Mouse (Mus musculus) kidney, adult 2 months (tissue): ENCODE data around the gene Mylip. TPM values are rescaled to one million over a fixed set of nuclear protein-coding genes. Genes with fewer than 3 reads are reported as not detected.

Experiments
- DNase-seq: peaks from one replicate; pipeline ENCODE4 v3.0.0; 2021
- H3K27ac ChIP-seq: fragments of 200-500 bp; 2 replicates; pipeline ENCODE4 v1.5.1; 2012; ENCODE audit warnings: low read depth, low read length, control low read depth, inconsistent platforms; ENCODE audit not compliant: insufficient read depth
- H3K27me3 ChIP-seq: fragments of 200-500 bp; replicated peaks from 2 replicates; pipeline ENCODE4 v1.6.1; 2012; ENCODE audit warnings: mild to moderate bottlenecking, moderate library complexity, low read length, inconsistent platforms; ENCODE audit not compliant: control insufficient read depth, insufficient read depth
- H3K36me3 ChIP-seq: fragments of 200-500 bp; 2 replicates; pipeline ENCODE4 v1.6.1; 2012; ENCODE audit warnings: mild to moderate bottlenecking, moderate library complexity, low read length, inconsistent platforms; ENCODE audit not compliant: control insufficient read depth, insufficient read depth
- H3K4me1 ChIP-seq: fragments of 200-500 bp; 2 replicates; pipeline ENCODE4 v1.6.1; 2011; ENCODE audit warnings: low read length; ENCODE audit not compliant: control insufficient read depth, insufficient read depth
- H3K4me3 ChIP-seq: fragments of 200-500 bp; 2 replicates; pipeline ENCODE4 v1.5.1; 2011; ENCODE audit warnings: mild to moderate bottlenecking, low read depth, low read length, control low read depth; ENCODE audit not compliant: insufficient read depth
- CTCF ChIP-seq: fragments of 200-500 bp; conservative IDR thresholded peaks from 2 replicates; pipeline ENCODE4 v1.5.1; 2011; ENCODE audit warnings: low read depth, mild to moderate bottlenecking, control low read depth, low read length, moderate library complexity, mixed read lengths; ENCODE audit not compliant: insufficient read depth, insufficient read length
- POLR2A ChIP-seq: fragments of 200-500 bp; IDR thresholded peaks from one replicate; pipeline ENCODE4 v1.6.1; 2011; ENCODE audit warnings: low read depth, low read length, control low read depth
- WGBS: fragments of 180-500 bp; shearing (Covaris S2); methylation state at CpG from one replicate; pipeline ENCODE4 v1.1.7; 2018; 5-methylcytosine and 5-hydroxymethylcytosine counted together
- polyA plus RNA-seq: library from polyadenylated mRNA; depleted of rRNA; stranded (reverse); fragments of >200 nt; gene quantifications from 2 replicates; pipeline ENCODE4 v1.2.3, GENCODE M21; 2012

Gene Mylip
- polyA plus RNA-seq, 1 experiment: 29.4 TPM

DNA sequence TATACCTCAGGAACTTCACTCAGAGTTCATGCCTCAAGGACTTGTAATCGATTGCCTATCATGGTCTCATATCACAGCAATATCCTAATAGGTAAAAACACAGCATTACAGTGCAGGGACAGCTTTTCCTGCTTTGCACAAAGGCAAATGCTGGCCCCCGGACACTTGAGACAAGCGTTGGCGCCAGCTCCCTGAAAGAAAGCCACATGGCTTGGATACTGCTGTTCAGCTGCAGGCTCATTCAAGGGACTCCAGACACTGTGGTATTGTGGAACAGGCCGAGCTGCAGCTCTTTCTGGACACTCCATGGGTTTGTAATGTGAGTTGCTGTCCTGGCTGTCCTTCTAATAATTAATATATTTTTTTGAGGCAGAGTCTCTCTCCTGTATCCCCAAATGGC, 34.4 kb downstream of the Mylip start:
- no peak for DNase-seq
- Histone ChIP-seq H3K4me1 (peaks cover 5% of the 10 kb centered on the region; the same call in 1 of the 2 replicates), H3K27me3 (no peaks in the 10 kb centered on the region), H3K4me3 (no peak overlapping the region), H3K36me3 (no peaks in the 10 kb centered on the region), H3K27ac (no peak overlapping the region)
- WGBS: 95% methylated on average over 5 of the region's 5 CpGs
- TF ChIP-seq CTCF (no peak), POLR2A (no peak)

DNA sequence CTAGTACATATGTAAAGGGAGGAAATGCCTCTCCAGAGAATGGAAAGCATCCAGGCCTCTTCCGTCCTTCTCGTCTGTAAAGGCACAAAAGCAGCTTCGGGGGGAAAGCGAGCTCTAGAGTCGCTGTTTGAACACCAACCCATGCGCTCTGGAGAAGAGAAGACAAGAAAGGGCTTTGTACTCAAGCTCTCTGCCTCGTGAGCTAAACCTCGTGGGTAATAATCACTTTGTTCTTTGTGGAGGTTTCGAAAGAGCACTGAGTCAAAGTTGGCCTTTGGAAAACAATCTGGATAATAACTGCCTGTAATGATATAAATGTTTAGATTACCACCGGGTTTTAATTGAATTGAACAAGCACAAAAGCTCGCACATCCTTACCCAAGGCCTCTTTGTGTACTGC, 39.7 kb downstream of the Mylip start:
- H3K4me1 ChIP-seq: peaks cover 2% of the 10 kb centered on the region; the same call in 1 of the 2 replicates
- DNase-seq: no peak
- no peaks in the 10 kb centered on the region for H3K36me3 ChIP-seq
- WGBS: 66% methylated on average over 11 of the region's 11 CpGs
- no peak for TF ChIP-seq POLR2A
- TF ChIP-seq CTCF: no peak
- no peaks in the 10 kb centered on the region for H3K27me3 ChIP-seq
- no peak overlapping the region for H3K27ac ChIP-seq
- H3K4me3 ChIP-seq: no peak overlapping the region

DNA sequence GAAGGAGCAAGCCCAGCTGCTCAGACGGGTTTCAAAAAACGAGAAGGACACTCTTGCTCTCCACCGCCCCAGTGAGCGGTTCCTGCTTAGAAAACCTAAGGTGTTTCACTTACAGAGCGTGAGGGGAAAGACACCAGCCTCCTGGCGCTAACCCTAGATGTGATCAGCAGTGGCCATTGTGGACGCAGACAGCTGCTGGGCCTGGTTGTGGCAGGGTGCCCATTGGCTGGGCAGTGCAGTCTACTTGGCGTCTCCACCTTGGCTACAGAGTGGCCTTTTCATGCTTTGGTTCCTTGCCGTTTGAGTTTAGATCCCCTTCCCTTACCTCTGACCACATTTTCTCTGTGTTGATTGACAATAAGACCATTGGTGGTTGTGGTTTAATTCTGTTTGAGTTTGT, 47.6 kb downstream of the Mylip start:
- WGBS: 89% methylated on average over 9 of the region's 9 CpGs
- H3K27me3 ChIP-seq: no peaks in the 10 kb centered on the region
- no peak overlapping the region for H3K27ac ChIP-seq
- H3K4me3 ChIP-seq: no peak overlapping the region
- no peaks in the 10 kb centered on the region for H3K36me3 ChIP-seq
- no peaks in the 10 kb centered on the region; the same call in none of the 2 replicates for H3K4me1 ChIP-seq
- DNase-seq: no peak
- TF ChIP-seq POLR2A: no peak
- no peak for TF ChIP-seq CTCF

DNA sequence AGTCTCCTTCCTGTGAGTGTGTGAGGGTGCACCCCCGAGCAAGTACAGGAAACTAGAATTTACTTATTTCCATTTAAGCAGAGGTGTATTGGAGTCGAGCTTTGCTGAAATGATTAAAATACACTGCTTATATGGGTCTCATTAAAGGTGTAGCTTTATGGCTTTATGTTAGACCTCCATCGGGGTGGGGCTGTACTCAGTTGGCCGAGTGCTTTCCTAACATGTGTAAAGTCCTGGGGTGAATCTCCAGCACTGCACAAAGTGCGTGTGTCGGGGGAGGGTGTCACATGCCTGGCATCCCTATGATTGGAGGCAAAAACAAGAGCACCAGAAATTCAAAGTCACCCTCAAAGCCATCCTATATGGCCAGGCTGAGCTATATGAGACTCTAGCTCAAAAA, 49.3 kb downstream of the Mylip start:
- H3K27me3 ChIP-seq: no peaks in the 10 kb centered on the region
- no peaks in the 10 kb centered on the region for H3K36me3 ChIP-seq
- no peak for DNase-seq
- H3K27ac ChIP-seq: no peak overlapping the region
- H3K4me3 ChIP-seq: no peak overlapping the region
- 89% methylated on average over 6 of the region's 6 CpGs for WGBS
- H3K4me1 ChIP-seq: peaks cover 3% of the 10 kb centered on the region
- no peak for TF ChIP-seq POLR2A

DNA sequence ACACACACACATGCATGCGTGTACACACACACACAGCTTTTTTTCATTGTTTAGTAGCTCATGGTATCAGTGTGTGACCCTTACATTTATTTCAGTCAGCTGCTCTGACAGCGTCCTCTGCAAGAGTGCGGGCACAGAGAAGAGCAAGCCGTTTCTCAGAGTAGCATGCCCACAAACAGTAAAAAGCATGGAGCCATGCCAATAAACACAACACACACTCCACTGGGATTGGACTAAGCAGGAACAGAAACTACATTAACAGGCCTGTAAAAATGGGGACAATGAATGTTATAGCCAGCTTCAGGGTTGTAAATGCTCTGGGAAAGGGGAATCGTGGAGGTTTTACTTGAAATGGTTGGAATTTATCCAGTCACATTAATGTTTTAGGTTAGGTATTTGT, 50.7 kb downstream of the Mylip start:
- H3K27me3 ChIP-seq: no peaks in the 10 kb centered on the region
- H3K27ac ChIP-seq: no peak overlapping the region
- H3K36me3 ChIP-seq: no peaks in the 10 kb centered on the region
- DNase-seq: peak; percentile 27
- no peak overlapping the region for H3K4me3 ChIP-seq
- WGBS: 56% methylated on average over 5 of the region's 5 CpGs
- H3K4me1 ChIP-seq: peaks cover 7% of the 10 kb centered on the region
- TF ChIP-seq POLR2A (no peak), CTCF (no peak)

DNA sequence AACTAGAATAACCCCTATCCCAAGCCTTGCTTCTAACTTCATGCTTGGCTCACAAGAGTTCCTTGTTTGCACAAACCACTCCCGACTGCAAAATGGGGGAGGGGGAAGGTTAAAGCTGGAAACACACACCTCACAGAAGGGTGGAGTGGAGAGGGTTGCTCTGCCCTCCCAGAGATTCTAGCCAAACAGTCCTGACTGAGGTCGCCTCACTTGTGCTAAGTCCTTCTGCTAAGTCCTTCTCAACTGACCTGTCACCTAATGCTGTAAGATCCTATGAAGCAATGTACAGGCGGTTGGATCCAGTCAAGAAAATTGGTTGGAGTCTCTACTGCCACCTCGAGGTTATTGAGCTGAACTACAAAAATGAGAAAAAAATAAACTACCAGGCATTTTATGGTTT, 52.9 kb downstream of the Mylip start:
- WGBS: 11% methylated on average over 4 of the region's 4 CpGs
- DNase-seq: peak; percentile 62
- H3K27me3 ChIP-seq: no peaks in the 10 kb centered on the region
- H3K36me3 ChIP-seq: no peaks in the 10 kb centered on the region
- H3K4me3 ChIP-seq: no peak overlapping the region
- TF ChIP-seq POLR2A: no peak
- TF ChIP-seq CTCF: peak; percentile 27
- peaks cover 7% of the 10 kb centered on the region for H3K4me1 ChIP-seq
- H3K27ac ChIP-seq: 0 out of 2 replicates have a peak overlapping the region, but pooled peaks have one; percentile 5

DNA sequence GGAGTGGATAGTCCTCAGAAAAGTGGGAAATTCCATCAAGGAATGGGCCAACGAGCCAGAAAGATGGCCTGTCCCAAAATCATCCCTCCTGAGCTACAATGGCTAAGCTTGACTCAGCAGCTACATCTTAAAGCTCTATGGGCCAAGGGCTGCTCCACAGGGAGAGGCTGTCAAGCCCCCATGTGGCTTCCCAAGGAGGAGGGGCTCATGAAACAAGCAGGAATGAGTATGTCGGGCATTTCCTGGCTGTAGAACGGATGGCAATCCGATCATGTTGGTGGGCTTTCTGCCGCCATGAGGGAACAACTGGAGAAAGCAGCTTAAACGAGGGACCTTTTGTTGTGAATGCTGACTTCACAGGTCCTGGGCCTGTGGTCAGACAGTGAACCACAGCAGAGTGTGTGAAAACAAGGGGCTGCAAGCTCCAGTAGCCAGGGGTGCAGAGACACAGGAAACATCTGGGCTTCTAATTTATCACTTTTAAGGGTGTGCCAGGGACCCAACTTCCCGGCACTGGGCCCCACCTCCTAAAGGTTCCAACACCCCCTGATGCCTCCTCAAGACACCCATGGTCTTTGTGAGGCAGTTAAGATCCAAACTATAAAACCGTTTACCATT, 53.5 kb downstream of the Mylip start:
- Histone ChIP-seq H3K4me1 (peaks cover 7% of the 10 kb centered on the region), H3K36me3 (no peaks in the 10 kb centered on the region), H3K27ac (0 out of 2 replicates have a peak overlapping the region, but pooled peaks have one; percentile 39), H3K4me3 (no peak overlapping the region), H3K27me3 (no peaks in the 10 kb centered on the region)
- WGBS: 58% methylated on average over 8 of the region's 8 CpGs
- DNase-seq: peak; percentile 40
- TF ChIP-seq POLR2A (no peak), CTCF (no peak)
